Mouse (Mus musculus): ENCODE data around the gene Prkcb. TPM values are rescaled to one million over a fixed set of nuclear protein-coding genes. Genes with fewer than 3 reads are reported as not detected.

The Prkcb gene
- total and polyA plus RNA-seq, 3 experiments = 3.6 to 4.5 (median 3.8) TPM

DNA sequence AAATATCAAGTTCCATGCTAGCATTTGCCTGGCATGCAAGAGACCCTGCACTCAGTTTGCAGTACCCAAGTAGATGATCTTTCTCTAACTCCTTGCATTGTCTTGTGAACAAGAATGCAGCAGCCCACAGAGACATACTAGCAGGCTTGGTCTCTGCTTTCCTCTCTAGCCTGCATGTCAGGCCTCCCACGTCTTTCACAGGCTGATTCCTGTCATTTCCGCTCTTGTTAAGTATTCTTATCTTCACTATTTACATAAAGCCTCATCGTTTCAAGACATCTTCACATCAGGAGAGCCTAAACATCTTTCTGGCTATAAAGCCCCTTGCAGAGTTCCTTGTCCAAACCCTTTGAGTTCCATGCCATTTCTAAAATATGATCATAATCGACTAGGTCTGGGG is 320.9 kb downstream of the Prkcb start:
- WGBS = 45% methylated on average over 4 of the region's 4 CpGs
- DNase-seq = no peak

DNA sequence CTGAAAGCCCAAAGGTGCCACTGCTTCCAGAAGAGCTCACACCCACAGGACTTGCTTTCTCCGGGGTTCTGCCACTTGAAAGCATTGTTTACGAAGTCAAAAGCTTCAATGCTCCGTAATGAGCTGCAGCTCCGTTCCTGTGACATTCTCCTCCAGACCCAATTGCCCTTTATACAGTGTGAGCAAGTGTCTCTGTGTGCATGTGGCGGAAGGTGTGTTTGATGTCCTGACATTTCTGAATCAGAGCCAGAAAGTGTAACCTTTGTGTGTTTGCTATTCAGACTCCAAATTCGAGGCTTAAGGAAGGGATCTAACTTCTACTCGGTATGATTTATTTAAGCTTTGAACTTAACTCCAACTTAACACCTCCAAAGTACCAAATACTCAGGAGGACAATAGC is 321.6 kb downstream of the Prkcb start:
- H3K4me3 ChIP-seq = no peak overlapping the region
- WGBS = 56% methylated on average over 7 of the region's 7 CpGs
- no peak overlapping the region for H3K27ac ChIP-seq
- no peaks in the 10 kb centered on the region for H3K27me3 ChIP-seq (ENCODE audit: control insufficient read depth, insufficient read depth, low read length)
- no peaks in the 10 kb centered on the region for H3K79me2 ChIP-seq (replicated peaks; ENCODE audit: control insufficient read depth, insufficient read depth, low read length)
- intact Hi-C loops (cut with DNase I) = no loop called here
- H3K4me1 ChIP-seq (ENCODE audit: control insufficient read depth, insufficient read depth, low read length) = no peaks in the 10 kb centered on the region
- no peaks in the 10 kb centered on the region for H3K36me3 ChIP-seq (ENCODE audit: control insufficient read depth, insufficient read depth, low read length)
- DNase-seq = no peak
- TF ChIP-seq CTCF (IDR thresholded peaks at IDR 0.05) (no peak), POLR2A (IDR thresholded peaks at IDR 0.05; ENCODE audit: insufficient read depth, low read depth, low read length) (no peak), EP300 (IDR thresholded peaks at IDR 0.05; ENCODE audit: insufficient read depth, low read depth, low read length) (no peak)
- H3K9ac ChIP-seq (ENCODE audit: low read depth, low read length) = no peak overlapping the region

More for the DNA sequence above, 320.9 kb downstream of the Prkcb start:
- Histone ChIP-seq H3K4me1 (ENCODE audit: control insufficient read depth, insufficient read depth, low read length) (no peaks in the 10 kb centered on the region), H3K79me2 (replicated peaks; ENCODE audit: control insufficient read depth, insufficient read depth, low read length) (no peaks in the 10 kb centered on the region), H3K36me3 (ENCODE audit: control insufficient read depth, insufficient read depth, low read length) (no peaks in the 10 kb centered on the region), H3K9ac (ENCODE audit: low read depth, low read length) (no peak overlapping the region), H3K27ac (no peak overlapping the region), H3K27me3 (ENCODE audit: control insufficient read depth, insufficient read depth, low read length) (no peaks in the 10 kb centered on the region), H3K4me3 (no peak overlapping the region)
- intact Hi-C loops (cut with DNase I) = no loop called here
- TF ChIP-seq POLR2A (IDR thresholded peaks at IDR 0.05; ENCODE audit: insufficient read depth, low read depth, low read length) = no peak
- TF ChIP-seq EP300 (IDR thresholded peaks at IDR 0.05; ENCODE audit: insufficient read depth, low read depth, low read length) = no peak
- no peak for TF ChIP-seq CTCF (IDR thresholded peaks at IDR 0.05)

GRCm38 (mm10) chr7:122613876-122614275 is 325.3 kb downstream of the Prkcb start:
- H3K79me2 ChIP-seq (replicated peaks; ENCODE audit: control insufficient read depth, insufficient read depth, low read length) = no peaks in the 10 kb centered on the region
- no peaks in the 10 kb centered on the region for H3K36me3 ChIP-seq (ENCODE audit: control insufficient read depth, insufficient read depth, low read length)
- intact Hi-C loops (cut with DNase I) = no loop called here
- H3K4me3 ChIP-seq = no peak overlapping the region
- H3K27ac ChIP-seq = no peak overlapping the region
- TF ChIP-seq POLR2A (IDR thresholded peaks at IDR 0.05; ENCODE audit: insufficient read depth, low read depth, low read length) = no peak
- no peak for TF ChIP-seq EP300 (IDR thresholded peaks at IDR 0.05; ENCODE audit: insufficient read depth, low read depth, low read length)
- TF ChIP-seq CTCF (IDR thresholded peaks at IDR 0.05) = no peak
- no peaks in the 10 kb centered on the region for H3K27me3 ChIP-seq (ENCODE audit: control insufficient read depth, insufficient read depth, low read length)
- WGBS = 77% methylated on average over 4 of the region's 4 CpGs
- H3K4me1 ChIP-seq (ENCODE audit: control insufficient read depth, insufficient read depth, low read length) = no peaks in the 10 kb centered on the region
- no peak for DNase-seq
- no peak overlapping the region for H3K9ac ChIP-seq (ENCODE audit: low read depth, low read length)

GRCm38 (mm10) chr7:122622125-122622774 is 333.7 kb downstream of the Prkcb start:
- no peak overlapping the region for H3K4me3 ChIP-seq
- WGBS = 27% methylated on average over 9 of the region's 9 CpGs
- no peak overlapping the region for H3K27ac ChIP-seq
- DNase-seq = no peak
- no peaks in the 10 kb centered on the region for H3K4me1 ChIP-seq (ENCODE audit: control insufficient read depth, insufficient read depth, low read length)
- H3K79me2 ChIP-seq (replicated peaks; ENCODE audit: control insufficient read depth, insufficient read depth, low read length) = no peaks in the 10 kb centered on the region
- no peaks in the 10 kb centered on the region for H3K36me3 ChIP-seq (ENCODE audit: control insufficient read depth, insufficient read depth, low read length)
- intact Hi-C loops (cut with DNase I) = no loop called here
- no peak overlapping the region for H3K9ac ChIP-seq (ENCODE audit: low read depth, low read length)
- H3K27me3 ChIP-seq (ENCODE audit: control insufficient read depth, insufficient read depth, low read length) = no peaks in the 10 kb centered on the region
- TF ChIP-seq EP300 (IDR thresholded peaks at IDR 0.05; ENCODE audit: insufficient read depth, low read depth, low read length) (no peak), POLR2A (IDR thresholded peaks at IDR 0.05; ENCODE audit: insufficient read depth, low read depth, low read length) (no peak), CTCF (IDR thresholded peaks at IDR 0.05) (no peak)

DNA sequence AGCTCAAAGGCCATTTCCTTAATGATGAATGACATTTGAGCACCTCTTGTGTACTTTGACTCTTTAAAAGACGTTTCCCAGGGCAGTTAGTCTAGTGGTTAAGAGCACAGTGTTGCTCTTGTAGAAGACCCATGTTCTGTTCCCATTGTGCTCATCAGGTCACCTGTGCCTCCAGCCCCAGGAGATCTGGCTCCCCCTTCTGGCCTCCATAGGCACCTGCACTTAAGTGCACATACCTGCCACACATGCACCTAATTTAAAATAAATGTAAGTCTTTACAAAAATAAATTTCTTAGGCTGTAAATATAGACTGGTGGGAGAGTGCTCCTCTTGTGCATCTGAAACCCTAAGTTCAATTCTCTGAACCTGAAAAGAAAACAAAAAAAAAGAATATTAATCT is 335.2 kb downstream of the Prkcb start:
- H3K4me3 ChIP-seq = no peak overlapping the region
- no peaks in the 10 kb centered on the region for H3K27me3 ChIP-seq (ENCODE audit: control insufficient read depth, insufficient read depth, low read length)
- no peaks in the 10 kb centered on the region for H3K4me1 ChIP-seq (ENCODE audit: control insufficient read depth, insufficient read depth, low read length)
- H3K79me2 ChIP-seq (replicated peaks; ENCODE audit: control insufficient read depth, insufficient read depth, low read length) = no peaks in the 10 kb centered on the region
- DNase-seq = no peak
- TF ChIP-seq EP300 (IDR thresholded peaks at IDR 0.05; ENCODE audit: insufficient read depth, low read depth, low read length) = no peak
- TF ChIP-seq CTCF (IDR thresholded peaks at IDR 0.05) = 0 out of 2 replicates have a peak, but pooled peaks have one; percentile 14
- no peak overlapping the region for H3K27ac ChIP-seq
- no peaks in the 10 kb centered on the region for H3K36me3 ChIP-seq (ENCODE audit: control insufficient read depth, insufficient read depth, low read length)
- 71% methylated on average over 1 of the region's 1 CpGs for WGBS
- H3K9ac ChIP-seq (ENCODE audit: low read depth, low read length) = no peak overlapping the region
- intact Hi-C loops (cut with DNase I) = no loop called here

DNA sequence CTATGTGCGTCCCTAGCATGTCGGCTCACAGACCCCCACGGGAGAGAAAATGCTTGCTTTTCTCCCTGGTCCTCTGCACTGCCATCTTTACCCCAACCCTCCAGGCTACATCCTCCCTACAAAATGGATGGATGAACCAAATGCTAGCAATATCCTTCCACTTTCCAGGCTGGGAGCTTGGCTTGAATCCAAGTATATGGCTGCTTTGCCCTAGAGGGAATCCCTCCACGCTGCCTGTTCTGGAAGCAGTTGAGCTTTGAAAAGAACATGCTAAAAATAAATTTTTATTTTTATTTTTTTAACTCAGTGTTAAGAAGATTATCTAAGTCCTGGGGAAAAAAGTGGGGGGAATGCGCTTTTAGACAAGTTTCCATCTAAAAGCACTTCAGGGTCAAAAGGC is 339.5 kb downstream of the Prkcb start:
- Histone ChIP-seq H3K79me2 (replicated peaks; ENCODE audit: control insufficient read depth, insufficient read depth, low read length) (no peaks in the 10 kb centered on the region), H3K27ac (no peak overlapping the region), H3K36me3 (ENCODE audit: control insufficient read depth, insufficient read depth, low read length) (peaks cover 2% of the 10 kb centered on the region; the same call in 1 of the 2 replicates), H3K27me3 (ENCODE audit: control insufficient read depth, insufficient read depth, low read length) (no peaks in the 10 kb centered on the region), H3K4me1 (ENCODE audit: control insufficient read depth, insufficient read depth, low read length) (peaks cover 4% of the 10 kb centered on the region), H3K9ac (ENCODE audit: low read depth, low read length) (no peak overlapping the region), H3K4me3 (no peak overlapping the region)
- no peak for DNase-seq
- intact Hi-C loops (cut with DNase I) = no loop called here
- 70% methylated on average over 5 of the region's 5 CpGs for WGBS
- TF ChIP-seq CTCF (IDR thresholded peaks at IDR 0.05) (no peak), EP300 (IDR thresholded peaks at IDR 0.05; ENCODE audit: insufficient read depth, low read depth, low read length) (no peak), POLR2A (IDR thresholded peaks at IDR 0.05; ENCODE audit: insufficient read depth, low read depth, low read length) (no peak)

Measured in heart, adult 2 months (tissue).